Mouse (Mus musculus): ENCODE data around the gene Mpv17l2.

Gene Mpv17l2

DNA sequence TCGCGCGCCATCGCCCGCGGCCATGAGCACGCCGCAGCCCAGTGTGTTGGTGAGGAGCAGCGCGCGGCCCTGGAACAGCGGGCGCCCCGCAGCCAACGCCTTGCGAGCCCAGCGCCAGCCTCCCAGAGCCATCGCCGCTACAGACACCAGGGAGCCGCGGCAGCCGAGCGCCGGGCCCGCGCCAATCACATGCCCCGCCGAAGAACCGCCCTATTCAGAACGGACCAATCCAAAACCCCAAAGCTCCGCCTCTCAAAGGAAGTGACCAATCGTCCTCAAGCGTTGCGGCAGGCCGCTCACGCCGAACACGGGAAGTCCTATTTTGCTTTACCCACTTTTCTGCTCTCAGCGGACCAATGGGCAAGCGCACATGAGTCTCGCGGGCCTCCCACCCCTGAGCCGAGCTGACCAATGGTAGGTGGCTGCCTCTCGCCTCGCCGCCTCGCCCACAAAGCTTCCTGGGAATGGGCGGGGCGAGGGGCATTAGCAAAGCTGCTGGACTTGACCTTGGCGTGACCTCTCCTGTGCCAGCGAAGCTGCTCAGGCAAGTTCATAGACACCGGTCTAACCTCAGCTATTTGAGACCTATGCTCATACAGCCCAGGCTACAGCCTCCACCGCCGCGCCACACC, at the start of gene Mpv17l2:
Gene Mpv17l2 (minus strand): TSS at position 172 of the 632 bp plus-strand sequence.
- in situ Hi-C loops (cut with MboI; ENCODE audit: low pct_unique_long_range_greater_than_20kb in 1 of 2, low sequenced_read_pairs in 2 of 2, unreplicated experiment in 1 of 2), result loop anchor here in 1 of 2 experiments (5.0 kb wide), 1 partner anchor 44 kb away; the partner anchor contains the start of gene Gm3336

GRCm38 (mm10) chr8:70808955-70809701, 48.4 kb upstream of the Mpv17l2 start:
- in situ Hi-C loops (cut with MboI; ENCODE audit: low pct_unique_long_range_greater_than_20kb in 1 of 2, low sequenced_read_pairs in 2 of 2, unreplicated experiment in 1 of 2), result no loop called here

GRCm38 (mm10) chr8:70808239-70808638, 47.5 kb upstream of the Mpv17l2 start, which contains the start of gene Il12rb1:
Gene Il12rb1, plus strand, starts transcription at chr8:70808449.
- in situ Hi-C loops (cut with MboI; ENCODE audit: low pct_unique_long_range_greater_than_20kb in 1 of 2, low sequenced_read_pairs in 2 of 2, unreplicated experiment in 1 of 2), result no loop called here

GRCm38 (mm10) chr8:70807304-70807703, 46.6 kb upstream of the Mpv17l2 start:
- in situ Hi-C loops (cut with MboI; ENCODE audit: low pct_unique_long_range_greater_than_20kb in 1 of 2, low sequenced_read_pairs in 2 of 2, unreplicated experiment in 1 of 2), result no loop called here

- in situ Hi-C loops (cut with MboI; ENCODE audit: low pct_unique_long_range_greater_than_20kb in 1 of 2, low sequenced_read_pairs in 2 of 2, unreplicated experiment in 1 of 2), result no loop called here
Measured at GRCm38 (mm10) chr8:70806541-70806940, 45.8 kb upstream of the Mpv17l2 start.

DNA sequence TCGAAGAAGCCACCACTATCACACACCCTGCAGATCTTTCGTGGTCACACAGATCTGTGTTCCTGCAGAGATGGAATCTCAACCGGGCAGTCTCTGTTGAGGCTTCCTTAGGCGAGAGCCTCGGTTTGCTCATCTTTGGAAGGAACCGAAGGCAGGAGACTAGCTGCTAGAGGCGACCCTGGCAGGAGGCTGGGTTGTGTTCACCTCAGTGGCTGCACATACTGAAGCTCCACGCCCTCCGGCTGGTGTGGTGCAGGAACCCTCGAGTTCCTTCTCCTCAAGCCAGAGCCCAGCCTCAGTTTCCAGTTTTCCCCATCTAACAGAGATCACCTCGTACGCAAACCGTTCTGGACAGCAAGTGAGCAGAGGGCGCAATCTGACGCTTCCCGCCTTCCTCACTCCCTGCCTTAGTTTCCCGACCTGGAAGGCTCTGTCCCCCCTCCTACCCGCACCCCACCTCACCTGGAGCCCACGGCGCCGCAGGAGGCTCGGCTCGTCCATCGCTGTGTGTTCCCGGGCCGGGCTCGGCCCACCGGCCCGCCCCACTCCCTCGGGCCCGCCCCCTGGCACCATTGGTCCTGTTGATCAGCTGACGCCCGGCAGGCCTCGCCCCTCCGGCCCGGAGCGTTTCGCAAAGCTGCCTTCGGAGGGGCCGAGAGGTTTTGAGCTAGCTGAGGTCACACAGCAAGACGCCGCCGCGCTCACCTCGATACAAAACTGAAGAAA, 43.9 kb upstream of the Mpv17l2 start, which contains the start of gene Mast3:
Gene Mast3 (minus strand): TSS at position 574 of the 726 bp plus-strand sequence.
- in situ Hi-C loops (cut with MboI; ENCODE audit: low pct_unique_long_range_greater_than_20kb in 1 of 2, low sequenced_read_pairs in 2 of 2, unreplicated experiment in 1 of 2), result no loop called here

DNA sequence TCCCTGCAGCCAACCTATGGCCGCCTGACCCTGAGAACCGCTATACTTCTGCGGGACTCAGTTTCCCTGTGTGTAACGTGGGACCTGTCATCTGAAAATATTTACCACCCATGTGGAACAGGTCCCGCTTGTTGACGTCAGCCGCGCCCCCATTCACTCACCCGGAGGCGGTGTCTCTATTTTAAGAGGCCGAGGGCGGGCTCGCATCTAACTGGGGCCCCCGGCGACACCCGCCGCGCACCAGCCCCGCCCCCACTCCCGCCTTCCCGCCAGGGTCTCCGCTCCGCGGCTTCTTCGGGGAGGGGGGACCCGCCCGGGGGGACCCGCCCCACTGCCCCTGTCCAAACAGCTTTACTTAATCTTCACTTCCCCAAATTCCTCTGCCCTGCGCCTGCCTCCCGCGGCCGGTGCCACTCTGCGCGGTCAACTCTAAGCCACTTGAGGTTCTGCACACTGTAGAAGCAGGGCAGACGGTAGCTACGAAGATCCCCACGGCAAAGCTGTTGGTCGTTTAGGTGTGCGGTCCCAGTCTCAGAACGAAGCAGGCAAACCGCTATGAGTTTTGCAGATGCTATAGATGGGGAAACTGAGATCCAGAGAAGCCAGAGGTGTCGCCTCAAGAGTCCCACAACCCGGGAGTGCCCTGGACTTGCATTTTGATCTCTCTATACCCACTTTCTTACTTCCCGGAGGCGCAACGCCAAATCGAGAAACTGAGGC, 43.2 kb upstream of the Mpv17l2 start:
- in situ Hi-C loops (cut with MboI; ENCODE audit: low pct_unique_long_range_greater_than_20kb in 1 of 2, low sequenced_read_pairs in 2 of 2, unreplicated experiment in 1 of 2), result no loop called here

GRCm38 (mm10) chr8:70802786-70803510, 42.2 kb upstream of the Mpv17l2 start:
- in situ Hi-C loops (cut with MboI; ENCODE audit: low pct_unique_long_range_greater_than_20kb in 1 of 2, low sequenced_read_pairs in 2 of 2, unreplicated experiment in 1 of 2), result no loop called here

DNA sequence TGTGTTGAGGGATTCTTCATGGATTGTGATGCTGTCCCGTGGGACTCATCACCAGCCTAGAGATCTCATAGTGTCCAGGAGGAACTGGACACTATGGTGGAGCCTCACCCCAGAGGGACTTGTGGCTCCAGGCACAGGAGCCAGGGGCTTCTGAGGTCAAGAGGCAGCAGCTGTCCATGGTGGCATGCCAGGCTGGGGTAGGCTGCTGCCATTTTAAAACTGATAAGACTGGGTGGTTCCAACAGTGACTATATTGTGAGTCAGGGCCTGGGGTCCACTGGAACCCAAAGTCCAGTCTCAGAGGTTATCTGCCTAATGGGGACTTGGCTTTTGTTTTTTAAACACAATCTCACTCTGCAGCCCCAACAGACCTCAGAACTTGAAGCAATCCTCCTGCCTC, 41.1 kb upstream of the Mpv17l2 start:
- in situ Hi-C loops (cut with MboI; ENCODE audit: low pct_unique_long_range_greater_than_20kb in 1 of 2, low sequenced_read_pairs in 2 of 2, unreplicated experiment in 1 of 2), result no loop called here

DNA sequence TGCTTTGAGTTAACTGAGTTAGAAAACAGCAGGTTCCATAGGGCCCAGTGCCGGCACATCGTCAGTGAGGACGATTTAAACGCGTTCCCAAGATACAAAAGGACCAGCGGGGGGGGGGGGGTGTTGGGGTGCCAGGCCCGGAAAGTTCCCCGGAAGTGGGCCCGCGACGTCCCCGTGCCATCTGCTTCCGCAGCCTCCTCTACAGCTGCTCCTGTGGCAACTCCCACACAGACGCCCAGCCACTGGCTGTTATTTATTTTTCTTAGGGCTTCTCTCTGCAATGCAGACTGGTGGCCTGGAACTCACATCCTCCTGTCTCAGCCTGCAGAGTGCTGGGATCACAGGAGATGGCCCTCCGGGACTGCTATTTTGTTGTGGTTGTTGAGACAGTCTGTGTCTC, 40.4 kb upstream of the Mpv17l2 start:
- in situ Hi-C loops (cut with MboI; ENCODE audit: low pct_unique_long_range_greater_than_20kb in 1 of 2, low sequenced_read_pairs in 2 of 2, unreplicated experiment in 1 of 2), result no loop called here

DNA sequence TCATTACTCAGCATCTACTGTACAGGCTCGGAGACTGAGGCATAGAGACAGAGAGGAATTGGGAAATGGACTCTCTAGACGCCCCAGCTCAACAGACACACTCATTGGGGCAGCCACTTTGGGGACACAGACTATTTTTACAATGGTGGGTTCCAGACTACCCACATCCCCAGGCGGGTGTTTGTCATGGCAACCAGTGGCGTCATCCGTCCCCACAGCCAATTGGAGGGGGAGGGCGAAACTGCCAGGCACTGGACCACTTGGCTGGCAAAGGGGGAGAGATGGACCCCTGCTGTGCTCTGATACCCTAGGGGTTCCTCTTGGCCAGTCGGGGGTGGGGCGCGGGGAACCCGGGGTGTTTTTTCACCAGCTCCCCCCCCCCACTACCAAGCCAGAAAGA, 39.9 kb upstream of the Mpv17l2 start:
- in situ Hi-C loops (cut with MboI; ENCODE audit: low pct_unique_long_range_greater_than_20kb in 1 of 2, low sequenced_read_pairs in 2 of 2, unreplicated experiment in 1 of 2), result no loop called here

GRCm38 (mm10) chr8:70798281-70798680, 37.5 kb upstream of the Mpv17l2 start:
- in situ Hi-C loops (cut with MboI; ENCODE audit: low pct_unique_long_range_greater_than_20kb in 1 of 2, low sequenced_read_pairs in 2 of 2, unreplicated experiment in 1 of 2), result no loop called here

DNA sequence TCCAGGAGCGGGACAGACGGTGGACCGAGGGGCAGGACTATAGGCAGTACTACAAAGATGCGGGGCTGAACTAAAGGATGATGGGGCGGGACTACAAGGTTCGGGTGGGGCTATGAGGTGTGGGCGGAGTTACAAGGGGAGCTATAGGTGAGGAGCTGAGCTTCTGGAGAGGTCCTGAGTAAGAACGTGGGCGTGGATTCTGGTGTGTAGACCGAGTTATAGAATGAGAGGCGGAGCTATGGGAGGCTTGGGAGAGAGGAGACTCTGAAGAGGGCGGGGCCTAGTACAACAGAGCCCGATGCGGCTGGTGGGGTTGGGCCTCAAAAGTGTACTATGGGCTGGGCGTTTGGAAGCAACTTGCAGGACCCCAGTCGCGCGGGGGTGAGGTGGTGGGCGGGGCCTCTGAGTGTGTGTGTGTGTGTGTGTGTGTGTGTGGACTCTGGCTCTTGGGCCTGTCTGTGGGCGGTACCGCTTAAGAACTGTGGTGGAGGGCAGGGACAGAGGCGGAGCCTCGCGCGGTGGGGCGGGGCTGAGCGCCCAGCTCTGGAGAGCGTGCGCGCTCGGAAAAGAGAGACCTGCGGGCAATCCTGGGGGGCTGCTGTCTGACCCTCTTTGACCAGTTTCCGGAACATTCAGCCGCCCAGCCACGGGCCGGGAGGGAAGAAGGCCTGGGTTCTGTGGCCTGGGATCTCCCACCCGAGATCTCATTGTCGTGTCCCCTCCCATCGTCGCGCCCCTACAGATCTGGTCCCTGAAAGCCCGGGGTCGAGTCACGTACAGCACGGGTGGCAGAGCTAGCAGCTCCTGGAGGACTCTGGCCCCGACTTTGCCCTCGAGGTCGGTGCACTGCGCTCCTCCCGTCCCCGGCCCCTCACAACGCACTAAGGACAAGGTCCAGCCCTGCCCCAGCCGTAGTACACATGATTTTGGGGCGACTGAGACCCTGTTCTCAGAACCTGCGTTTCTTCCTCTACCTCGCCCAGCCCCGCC, 36.6 kb upstream of the Mpv17l2 start:
- in situ Hi-C loops (cut with MboI; ENCODE audit: low pct_unique_long_range_greater_than_20kb in 1 of 2, low sequenced_read_pairs in 2 of 2, unreplicated experiment in 1 of 2), result no loop called here

GRCm38 (mm10) chr8:70796403-70797080, 35.8 kb upstream of the Mpv17l2 start:
- in situ Hi-C loops (cut with MboI; ENCODE audit: low pct_unique_long_range_greater_than_20kb in 1 of 2, low sequenced_read_pairs in 2 of 2, unreplicated experiment in 1 of 2), result no loop called here

DNA sequence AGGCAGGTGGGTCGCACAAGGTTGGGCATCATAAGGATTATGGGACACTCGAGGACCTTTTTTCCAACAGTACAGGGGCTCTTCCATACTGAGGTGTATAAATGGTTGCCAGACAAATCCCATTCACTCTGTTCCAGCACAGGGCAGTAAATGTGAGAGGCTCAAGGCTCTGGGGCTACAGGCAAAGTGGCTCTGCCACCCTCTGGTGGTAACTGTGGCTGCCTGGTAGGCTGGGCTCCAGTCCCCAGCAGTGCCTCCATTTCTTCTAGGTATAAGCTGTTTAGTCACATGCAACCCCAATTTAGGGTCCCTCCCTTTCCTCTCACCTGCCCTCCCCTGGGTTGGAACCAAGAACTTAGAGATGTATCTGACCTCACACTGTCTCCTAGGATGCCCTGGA, 34.6 kb upstream of the Mpv17l2 start:
- in situ Hi-C loops (cut with MboI; ENCODE audit: low pct_unique_long_range_greater_than_20kb in 1 of 2, low sequenced_read_pairs in 2 of 2, unreplicated experiment in 1 of 2), result no loop called here

DNA sequence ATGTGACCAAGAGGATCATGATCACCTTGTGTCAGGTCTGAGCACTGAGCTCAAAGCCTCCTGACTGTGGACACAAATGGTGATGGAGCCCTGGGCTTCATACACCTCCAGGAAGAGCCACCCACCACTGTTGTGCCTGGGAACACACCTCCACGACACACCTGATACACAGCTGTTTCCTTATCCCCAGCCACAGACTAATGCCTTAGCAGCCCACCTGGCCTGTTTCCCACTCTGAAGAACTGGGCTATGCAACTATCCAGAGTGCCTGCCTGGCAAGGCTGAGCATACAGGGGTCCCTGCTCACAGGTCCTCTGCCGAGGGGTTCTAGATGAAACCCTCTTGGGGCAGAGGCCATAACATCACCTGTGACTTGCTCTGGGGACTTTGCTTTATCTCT, 33.5 kb upstream of the Mpv17l2 start:
- in situ Hi-C loops (cut with MboI; ENCODE audit: low pct_unique_long_range_greater_than_20kb in 1 of 2, low sequenced_read_pairs in 2 of 2, unreplicated experiment in 1 of 2), result no loop called here
